Mouse (Mus musculus) kidney, adult 11 months (tissue): ENCODE data around the gene Pgpep1.

ENCODE experiments used
- DNase-seq: peaks from one replicate; pipeline ENCODE4 v3.0.0; 2022

The Pgpep1 gene

DNA sequence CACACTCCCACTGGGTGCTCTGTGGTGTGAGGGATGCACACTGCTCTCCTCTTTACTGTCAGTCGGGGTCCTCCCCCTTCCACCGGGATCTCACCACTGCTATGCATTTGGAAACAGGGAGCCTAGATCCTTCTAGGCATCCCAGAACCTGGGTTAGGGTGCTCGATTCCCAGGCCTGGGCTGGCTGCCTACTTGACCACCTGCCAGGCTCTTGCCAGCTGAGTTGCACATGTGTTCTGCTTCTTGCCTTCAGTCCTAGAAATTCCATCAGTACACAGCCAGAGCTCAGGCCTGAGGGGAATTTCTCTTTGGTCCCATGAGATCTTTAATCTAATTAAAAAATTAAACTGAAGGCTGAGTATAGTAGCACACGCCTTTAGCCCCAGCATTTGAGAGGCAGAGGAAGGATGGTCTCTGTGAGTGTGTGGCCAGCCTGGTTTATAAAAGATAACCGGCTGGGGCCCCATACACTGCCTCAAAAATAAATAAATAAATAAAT lies 29.8 kb upstream of the Pgpep1 start:
- no peak for DNase-seq

DNA sequence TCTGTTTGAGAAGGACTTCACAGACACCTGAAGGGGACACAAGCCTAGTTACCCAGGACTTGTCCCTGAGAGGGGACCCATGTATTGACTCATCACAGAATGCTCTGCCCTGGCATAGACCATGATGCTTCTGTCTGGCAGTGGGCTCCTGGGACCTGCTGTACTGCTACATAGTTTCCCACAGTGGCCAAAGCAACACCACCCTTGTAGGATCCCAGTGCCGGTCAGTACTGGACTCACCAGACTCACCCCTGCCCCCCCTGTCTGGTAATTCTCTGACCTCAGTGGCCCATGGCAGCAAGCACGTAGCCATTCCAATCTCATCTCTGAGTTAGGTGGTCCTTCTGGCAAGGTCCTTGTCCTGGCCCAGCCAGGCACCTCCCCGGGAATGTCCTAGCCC lies 27.9 kb upstream of the Pgpep1 start:
- no peak for DNase-seq

DNA sequence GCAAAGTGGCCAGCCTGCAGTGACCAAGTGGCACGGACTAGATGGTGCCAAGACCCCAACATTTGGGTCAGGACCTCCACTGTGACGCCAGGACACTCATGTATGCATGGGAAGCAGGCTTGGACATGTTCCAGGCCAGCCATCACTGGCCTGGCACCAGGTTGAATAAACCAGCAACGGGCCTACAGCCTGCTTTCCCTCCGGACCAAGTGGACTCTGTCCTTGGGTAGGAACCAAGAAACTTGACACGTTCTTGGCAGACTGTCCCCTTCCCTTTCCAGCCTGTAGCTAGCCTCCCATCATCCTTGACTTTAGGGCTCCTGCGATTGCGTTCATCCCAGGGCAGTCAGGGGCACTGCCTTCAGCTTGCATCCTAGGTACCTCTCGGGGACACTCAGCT lies 27.4 kb upstream of the Pgpep1 start:
- peak; percentile 87 for DNase-seq

DNA sequence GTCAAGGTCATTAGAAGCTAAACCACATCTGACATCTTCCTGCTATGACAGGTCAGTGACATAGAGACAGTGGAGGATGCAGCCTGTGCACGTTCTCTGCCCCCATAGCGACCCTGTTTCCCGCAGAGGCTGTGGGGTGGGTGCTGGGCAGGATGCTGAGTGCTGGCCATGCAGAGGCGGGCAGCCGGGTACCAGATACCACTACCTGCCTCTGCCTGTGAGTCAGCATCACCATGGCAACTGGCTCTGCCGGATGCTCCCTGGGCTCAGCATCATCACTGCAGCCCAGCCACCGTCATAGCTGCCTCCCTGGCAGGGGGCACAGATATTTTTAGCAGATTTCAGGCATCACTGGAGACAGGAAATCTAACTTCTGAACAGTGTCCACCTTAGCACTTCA lies 24.1 kb upstream of the Pgpep1 start:
- no peak for DNase-seq

DNA sequence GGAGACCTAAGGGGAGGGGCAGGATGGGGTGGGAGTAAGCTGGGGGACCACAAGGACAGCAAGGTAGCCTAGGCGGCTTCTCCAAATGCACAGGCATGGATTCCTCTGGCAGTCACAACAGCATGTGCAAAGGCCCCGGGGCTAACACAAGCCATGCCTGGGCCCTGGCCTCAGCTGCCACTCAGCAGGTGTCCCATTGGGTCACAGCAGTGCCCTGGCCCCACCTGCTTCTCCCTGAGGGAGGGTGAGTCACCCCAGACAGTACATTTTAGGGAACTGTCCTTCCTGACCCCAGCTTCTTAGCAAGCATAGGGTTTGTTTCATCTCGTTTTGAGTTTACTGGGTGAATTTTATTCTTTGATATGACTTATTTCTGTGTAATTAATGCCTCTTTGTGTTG lies 22.5 kb upstream of the Pgpep1 start:
- DNase-seq, result no peak

DNA sequence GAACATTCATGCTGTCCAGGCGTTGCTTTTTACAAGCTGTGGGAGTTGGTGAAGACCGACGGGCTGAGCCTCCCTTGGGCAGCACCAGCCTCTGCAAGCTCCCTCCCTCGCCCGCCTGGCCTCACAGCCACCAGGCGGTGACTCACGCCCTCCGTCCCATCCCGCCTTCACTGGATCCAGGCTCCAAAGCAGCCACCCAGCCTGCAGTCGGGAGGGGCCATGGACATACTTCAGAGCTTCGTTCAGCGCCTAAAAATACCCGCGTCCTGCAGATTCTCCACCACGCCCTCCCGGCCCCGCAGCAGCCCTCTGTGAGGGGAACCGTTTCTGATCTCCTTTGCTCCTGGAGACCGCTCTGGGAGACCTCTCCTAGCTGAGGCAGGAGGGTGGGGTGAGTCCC lies 22.0 kb upstream of the Pgpep1 start:
- no peak for DNase-seq

DNA sequence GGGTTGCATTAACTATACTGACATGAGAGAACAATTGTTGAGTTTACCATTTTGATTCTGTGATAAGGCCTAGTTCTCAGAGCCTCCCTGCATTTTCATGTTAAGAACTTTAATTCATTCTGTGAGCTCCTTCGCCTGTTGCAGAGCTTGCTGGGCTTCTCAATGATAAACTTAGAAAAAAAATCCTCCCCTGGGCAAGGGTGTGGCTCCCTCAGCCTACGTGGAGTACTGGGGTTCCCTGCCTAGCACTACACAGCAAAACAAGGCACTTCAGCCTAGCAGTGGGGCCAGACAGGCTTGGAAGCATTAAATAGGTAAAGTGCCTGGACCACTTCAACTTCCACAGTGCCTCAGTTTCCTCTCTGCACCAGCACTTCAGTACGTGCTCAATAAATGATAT lies 21.2 kb upstream of the Pgpep1 start:
- no peak for DNase-seq

DNA sequence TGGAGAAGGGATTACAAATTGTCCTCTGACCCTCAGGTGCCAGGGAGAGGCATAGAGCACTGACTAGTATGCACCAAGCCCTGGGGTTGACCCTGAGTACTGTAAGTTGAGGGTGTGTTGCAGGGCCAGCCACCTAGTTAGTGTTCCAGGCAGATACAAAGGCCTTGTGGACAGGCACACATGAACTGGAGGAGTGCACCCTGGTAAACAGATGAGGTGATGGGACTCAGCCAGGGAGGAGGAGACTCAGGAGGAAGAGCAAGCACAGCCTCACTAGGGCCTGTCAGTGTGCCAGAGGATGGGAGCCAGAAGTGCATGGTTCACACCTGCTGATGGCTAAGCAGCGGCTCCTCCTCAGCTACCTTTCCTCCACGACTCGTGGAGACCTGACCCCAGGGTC lies 19.9 kb upstream of the Pgpep1 start:
- DNase-seq, result peak; percentile 92

DNA sequence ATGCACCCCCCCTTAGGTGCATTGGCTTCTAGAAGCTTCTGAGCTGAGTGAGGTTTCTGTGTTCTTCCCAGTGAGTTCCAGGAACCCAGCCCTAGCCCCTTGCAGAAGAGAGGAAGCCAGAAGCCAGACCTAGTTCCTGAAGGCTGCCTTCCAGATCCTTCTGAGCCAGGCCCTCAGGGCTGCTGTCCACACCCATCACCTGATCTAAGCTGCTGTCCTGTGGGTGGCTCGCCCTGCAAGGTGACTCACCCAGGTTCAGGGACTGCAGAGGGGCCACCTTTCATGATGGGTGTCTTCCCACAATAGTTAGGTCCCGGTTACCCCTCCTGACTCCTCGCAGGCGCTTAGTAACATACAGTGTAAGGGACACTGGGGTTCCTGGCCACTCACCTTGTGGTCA lies 19.2 kb upstream of the Pgpep1 start:
- no peak for DNase-seq

DNA sequence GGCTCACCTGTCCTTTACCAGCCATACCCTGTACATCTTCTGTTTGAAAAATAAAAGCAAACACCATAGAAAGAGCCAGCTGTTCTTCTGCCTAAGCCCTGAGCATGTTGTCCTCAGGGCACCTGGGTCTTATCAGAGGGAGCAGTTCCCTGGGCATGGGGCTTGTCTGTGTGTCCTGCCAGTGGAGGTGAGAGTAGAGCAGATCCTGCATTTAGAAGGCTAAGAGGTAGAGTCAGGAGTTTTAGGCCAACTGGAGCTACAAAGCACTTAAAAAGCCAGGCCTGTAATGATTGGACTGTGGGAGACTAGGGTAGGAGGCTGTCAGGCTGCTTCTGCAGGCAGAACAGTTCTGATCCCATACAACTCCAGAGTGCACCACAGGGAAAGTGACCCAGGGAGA lies 18.5 kb upstream of the Pgpep1 start:
- no peak for DNase-seq

DNA sequence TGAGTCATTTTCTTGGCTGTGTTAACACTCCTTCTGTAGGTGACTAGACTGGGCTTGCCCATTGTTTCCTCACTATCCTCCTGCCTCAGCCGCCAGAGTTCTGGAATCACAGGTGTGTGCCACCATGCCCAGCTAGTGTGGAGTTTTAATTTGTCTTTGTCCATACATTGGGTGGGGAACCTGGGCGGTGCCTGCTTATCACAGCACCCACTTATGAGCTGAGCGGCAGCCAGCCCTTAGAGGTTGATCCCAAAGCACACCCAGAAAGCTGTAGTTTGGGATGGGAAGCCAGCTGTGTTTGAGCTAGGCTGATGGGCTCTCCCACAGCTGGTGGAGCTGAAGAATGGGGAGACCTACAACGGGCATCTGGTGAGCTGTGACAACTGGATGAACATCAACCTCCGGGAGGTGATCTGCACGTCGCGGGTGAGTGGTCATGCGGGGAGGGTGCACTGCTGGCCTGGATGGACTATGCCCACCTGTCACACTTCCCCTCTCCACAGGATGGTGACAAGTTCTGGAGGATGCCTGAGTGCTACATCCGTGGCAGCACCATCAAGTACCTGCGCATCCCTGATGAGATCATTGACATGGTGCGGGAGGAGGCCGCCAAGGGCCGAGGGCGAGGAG lies 17.4 kb upstream of the Pgpep1 start:
- DNase-seq, result peak; percentile 80

DNA sequence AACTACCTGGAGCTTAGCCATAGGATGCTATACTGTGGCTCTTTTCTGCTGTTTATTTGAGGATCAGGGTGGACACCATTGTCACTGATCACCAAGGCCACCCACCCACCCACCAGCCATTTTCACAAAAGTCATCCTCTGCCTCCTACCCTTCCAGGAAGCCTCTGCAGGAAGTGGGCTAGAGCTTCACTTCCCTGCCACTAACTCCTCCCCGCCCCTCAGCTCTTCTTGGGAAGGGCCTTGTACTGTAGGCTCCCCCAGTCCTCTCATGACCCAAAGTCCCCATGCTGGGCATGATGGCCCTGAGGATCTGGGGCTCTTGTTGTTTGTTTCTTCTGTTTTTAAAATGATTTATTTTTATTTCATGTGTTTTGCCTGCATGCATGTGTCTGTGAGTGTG lies 15.1 kb upstream of the Pgpep1 start:
- DNase-seq, result no peak

DNA sequence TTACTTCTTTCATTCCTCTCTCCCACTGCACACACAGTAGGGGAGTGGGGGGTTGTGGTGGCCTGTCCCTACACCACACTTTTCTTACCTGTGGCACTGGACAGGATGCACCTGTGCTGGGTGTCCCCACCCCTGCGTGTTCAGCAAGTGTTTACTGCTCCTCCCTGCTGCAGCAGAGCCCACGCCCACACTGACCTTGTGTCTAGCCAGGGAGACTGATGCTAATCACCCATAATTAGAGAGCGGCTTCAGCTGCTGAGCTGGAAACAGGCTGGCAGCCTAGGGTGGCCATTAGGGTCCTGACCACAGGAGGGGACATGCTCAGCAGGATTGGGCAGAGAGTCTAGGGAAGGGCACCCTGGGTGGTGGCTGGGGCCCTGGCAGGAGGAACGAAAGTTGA lies 14.5 kb upstream of the Pgpep1 start:
- peak; percentile 59 for DNase-seq

DNA sequence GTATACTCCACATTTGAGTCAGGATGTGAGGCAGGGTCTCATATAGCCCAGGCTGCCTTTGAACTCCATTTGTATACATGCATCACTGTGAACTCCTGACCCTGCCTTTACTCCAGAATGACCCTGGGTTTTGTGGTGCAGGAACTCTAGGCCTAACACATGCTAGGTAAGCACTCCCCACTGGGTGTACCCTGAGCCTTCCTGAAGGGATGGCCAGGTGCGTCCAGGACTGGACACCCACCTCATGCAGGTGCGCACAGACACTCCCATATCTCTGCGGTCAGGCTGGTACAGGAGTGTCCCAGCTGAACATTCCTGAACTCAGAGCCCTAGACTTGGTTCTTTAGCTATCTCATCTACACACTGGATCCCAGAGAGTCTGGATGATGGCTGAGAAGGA lies 13.9 kb upstream of the Pgpep1 start:
- DNase-seq, result no peak

DNA sequence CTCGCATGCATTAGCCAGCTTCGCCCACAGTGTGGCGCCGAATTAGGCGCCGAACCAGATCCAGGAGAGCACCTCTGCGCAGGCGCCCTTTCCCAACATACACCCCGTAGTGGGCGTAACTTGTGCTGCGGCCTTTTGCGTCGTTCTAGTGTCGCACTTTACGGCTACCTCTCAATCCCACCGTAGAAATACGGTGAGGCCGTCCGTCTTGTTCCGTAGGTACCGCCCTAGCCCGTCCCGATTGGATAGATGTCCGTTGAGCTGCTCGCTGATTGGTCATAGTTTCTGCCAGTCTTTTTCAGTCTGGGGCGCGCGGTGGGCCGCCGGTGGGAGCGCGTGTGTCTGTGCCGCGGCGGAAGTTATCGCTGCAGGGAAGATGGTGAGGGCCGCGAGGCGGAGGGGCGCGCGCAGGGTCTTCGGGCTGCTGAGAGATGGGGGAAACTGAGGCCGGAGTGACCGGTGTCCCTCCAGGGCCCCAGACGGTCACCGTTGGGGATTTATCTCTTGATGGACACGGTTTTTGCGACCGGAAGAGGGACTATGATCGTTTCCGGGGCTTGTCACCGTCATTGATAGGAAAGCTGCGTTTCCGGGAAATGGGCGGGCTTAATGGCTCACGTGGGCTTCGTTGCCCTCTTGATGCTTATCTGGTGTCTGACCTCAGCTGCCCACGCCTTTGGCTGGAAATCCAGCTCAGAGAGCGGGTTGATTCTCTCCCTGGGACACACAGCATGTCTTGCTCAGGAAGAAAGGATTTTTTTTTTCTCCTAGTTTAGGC lies 13.1 kb upstream of the Pgpep1 start, which contains the start of gene Lsm4:
Gene Lsm4 (plus strand): TSS at position 170 of the 778 bp plus-strand sequence.
- peak; percentile 98 for DNase-seq

DNA sequence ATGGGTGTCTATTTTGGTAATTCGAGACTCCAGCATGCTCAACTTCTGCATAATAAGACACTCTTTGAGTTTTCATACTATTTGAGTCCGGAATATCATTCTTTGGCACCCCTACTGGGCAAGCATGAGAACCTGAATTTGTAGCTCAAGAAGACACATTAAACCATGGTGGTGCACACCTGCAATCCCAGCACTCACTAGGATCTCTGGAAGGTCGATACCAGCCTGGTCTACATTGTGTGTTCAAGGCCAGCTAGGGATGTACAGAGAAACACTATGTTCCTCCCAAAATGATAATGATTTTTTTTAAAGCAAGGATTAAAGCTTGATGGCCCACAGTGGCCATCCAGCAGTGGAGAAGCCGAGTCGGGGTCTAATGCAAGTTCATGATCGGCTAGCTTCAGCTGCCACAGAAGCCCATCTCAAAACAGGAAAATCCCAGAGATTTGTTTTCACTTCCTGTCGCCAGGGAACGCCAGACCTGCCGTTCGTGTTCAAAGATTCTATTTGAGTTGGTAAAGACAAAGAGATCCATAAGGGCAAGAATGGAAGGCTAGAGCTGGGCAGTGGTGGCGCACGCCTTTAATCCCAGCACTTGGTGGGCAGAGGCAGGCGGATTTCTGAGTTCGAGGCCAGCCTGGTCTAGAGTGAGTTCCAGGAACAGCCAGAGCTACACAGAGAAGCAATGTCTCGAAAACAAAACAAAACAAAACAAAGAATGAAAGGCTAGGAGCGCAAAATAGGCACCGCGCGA lies 12.3 kb upstream of the Pgpep1 start:
- DNase-seq, result no peak

DNA sequence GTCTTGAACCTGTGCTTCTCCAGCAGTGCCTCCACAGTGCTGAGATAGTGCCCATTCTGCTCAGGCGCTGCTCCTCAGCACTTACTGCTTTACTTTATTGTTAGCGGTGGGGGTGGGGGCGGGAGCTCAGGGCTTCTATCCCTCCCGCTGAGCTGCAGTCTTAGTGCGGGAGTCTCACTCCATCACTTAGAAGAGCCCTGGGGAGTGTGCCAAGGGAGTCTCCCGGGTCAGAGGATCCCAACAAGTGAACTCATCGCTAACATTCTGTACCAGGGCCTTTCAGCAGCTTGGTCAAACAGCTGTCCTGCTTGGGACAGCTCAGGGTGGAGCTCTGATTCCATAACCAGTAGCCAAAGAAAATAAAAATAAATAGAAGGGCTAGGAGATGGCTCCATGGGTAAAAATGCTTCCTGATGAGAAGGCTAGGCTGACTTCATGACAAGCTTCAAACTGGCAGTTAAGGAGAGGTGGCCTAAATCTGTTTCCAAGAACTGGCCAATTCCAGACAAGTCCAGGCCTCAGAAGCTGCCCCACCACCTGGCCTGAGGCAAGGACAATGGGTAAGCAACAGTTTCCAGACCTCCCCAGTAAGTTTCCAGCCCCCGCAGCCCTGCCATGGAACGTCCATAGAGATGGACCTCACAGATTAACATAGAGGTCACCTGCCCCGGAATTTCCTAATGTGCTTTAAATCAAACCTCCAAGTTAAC lies 11.6 kb upstream of the Pgpep1 start:
- peak; percentile 77 for DNase-seq

DNA sequence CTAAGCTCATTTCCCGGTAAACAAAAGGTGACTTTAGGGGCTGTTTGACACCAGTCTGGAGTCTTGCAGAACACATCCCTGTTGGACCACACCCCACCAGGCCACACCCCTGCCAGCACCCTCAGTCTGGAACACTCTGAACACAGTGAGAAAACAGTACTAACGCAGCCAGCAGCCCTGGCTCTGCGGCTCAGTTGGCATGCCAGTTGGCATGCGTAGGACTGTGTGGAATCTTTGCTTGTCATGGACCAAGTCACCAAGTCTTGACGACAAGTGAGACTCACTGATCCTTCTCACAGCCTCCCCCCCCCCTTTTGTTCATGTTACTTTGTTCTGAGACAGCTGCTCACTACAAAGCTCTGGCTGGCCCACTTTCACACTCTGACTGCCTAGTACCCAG lies 6.9 kb upstream of the Pgpep1 start:
- DNase-seq, result peak; percentile 74

DNA sequence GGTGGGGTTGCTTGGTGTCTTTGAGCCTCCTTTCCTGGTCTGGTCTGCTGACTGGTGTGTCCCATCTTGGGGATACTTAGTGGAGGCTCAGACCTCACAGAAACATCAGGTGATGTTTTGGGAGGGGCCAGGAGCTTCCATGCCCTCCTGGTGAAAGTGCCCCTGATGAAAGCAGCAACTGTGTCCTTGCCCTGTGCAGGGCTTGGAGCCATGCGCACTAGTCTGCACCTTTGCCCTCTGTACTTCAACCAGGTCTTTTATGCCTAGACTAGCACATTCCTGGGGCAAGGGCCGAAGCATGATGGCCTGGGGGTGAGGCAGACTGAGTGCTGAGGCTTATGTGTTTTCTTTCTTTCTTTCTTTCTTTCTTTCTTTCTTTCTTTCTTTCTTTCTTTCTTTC lies 5.4 kb upstream of the Pgpep1 start:
- DNase-seq, result peak; percentile 94

DNA sequence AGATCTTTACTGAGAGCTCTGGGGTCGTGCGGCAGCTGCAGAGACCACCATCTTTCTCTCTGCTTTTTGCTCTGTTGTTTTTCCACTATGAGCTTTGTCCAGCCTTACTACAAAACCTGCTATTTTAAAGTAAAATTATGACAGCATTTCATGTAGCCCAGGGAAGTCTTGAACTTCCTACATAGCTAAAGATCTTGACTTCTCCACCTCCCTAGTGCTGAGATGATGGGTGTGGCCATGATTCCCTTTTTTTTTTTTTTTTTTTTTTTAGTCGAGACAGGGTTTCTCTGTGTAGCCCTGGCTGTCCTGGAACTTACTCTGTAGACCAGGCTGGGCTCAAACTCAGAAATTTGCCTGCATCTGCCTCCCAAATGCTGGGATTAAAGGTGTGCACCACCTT lies 4.4 kb upstream of the Pgpep1 start:
- no peak for DNase-seq

DNA sequence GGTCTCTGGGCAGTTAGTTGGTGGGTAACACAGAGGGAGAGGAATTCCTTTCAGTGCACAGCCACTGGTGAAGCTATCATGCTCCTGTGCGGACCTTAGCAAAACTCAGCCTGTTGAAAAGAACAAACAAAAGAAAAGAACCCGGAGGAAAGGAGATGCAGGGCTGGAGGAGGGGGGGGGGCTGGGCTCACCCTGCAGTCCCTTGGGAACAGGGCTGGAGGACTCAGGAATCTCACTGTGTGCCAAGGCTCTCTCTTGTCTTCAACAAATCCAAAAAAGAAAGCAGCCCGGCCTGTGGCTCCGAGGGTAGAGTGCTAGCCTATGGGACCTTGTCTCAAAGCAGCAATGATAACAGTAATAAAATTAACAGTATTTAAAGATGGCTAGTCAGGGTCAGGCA lies 3.5 kb upstream of the Pgpep1 start:
- DNase-seq, result no peak

DNA sequence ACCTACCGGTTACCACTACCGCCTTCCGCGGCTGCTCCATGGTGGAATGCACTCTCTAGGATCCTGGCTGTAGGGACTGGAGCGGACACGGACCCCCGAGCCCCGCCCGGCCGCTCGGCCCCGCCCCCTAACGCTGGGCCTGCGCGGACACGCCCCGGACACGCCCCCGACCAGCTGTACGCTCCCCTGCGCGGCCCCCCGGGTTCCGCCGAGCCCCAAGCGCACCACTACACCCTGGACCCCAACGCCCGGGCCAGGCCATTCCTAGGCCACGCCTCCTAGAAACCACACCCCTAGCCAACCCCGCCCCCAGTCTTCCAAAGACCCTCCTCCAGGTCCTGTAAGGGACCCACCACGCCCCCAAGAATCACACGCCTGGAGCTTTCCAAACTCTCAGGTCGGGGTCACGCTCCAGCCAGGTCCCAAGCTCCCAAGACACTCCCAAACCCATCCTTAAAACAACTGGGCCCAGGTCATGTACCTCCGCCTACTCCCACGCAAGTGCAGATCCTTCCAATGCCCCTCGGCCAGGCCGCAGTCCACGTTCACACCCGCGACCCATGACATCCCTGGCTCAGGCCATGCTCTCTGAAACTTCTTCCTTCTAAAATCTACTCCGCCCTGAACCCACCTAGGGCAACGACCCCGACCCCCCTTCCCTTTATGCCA lies 450 bp downstream of the Pgpep1 start:
- DNase-seq, result peak; percentile 97
